In genomic region chr10:62401641-62402111, GRCm38 (mm10) we compare ENCODE assay signal across 12 mouse cellular contexts. TPM values are rescaled to one million over a fixed set of nuclear protein-coding genes. Genes with fewer than 3 reads are reported as not detected.
A peak's percentile ranks its signal among the peaks of the same experiment; 100 is the strongest.
DNase-seq lines count a peak whose midpoint lies in the region; ATAC-seq and TF ChIP-seq lines count a peak whose summit lies in the region.
"Had no signal": no experiment of that assay in that cellular context is flagged by ENCODE, and none has a peak within 500 bp of the region (broad histone marks: within the 10 kb centered on the region; RNA-seq: fewer than 3 reads in every experiment).

No protein-coding gene starts in this region.

- H3ac ChIP-seq in myocyte (ENCODE audit: control insufficient read depth, insufficient read length) = no peak overlapping the region

- TF ChIP-seq CTCF in left cerebral cortex, adult 2 months (IDR thresholded peaks at IDR 0.05) = no peak

- H3K4me2 ChIP-seq in myocyte (ENCODE audit: low read depth) = no peak overlapping the region
- H3K4me2 ChIP-seq: forebrain, embryonic 13.5 days; neural tube, embryonic 13.5 days had no signal

- DNase-seq in left cerebral cortex, postnatal 4 days = peak; percentile 57
- no peak for DNase-seq in left cerebral cortex, adult 2 months (ENCODE audit: extremely low spot score in 1 of 2, low spot score in 2 of 2)
- peak; percentile 52 for DNase-seq in brain, adult 2 months (ENCODE audit: low read depth, low spot score)
- peak; percentile 20 for DNase-seq in gastrocnemius, adult 18-20 months (ENCODE audit: low spot score)
- no peak for DNase-seq in adrenal gland, adult 18-20 months (ENCODE audit: low spot score in 2 of 2)
- DNase-seq in kidney, postnatal 4 days = no peak

- no peak overlapping the region for H3K27ac ChIP-seq in left cerebral cortex, adult 2 months
- H3K27ac ChIP-seq: forebrain, embryonic 13.5 days; neural tube, embryonic 13.5 days had no signal

- intact Hi-C loops in left cerebral cortex, postnatal 4 days (cut with DNase I) = loop anchor here (10.0 kb wide), 1 partner anchor 207 kb away; no protein-coding TSS in a partner anchor
- intact Hi-C loops in left cerebral cortex, adult 2 months (cut with DNase I) = no loop called here

- H3K4me3 ChIP-seq in left cerebral cortex, adult 2 months = no peak overlapping the region
- no peak overlapping the region for H3K4me3 ChIP-seq in myocyte
- H3K4me3 ChIP-seq: forebrain, embryonic 13.5 days; neural tube, embryonic 13.5 days had no signal

- no peaks in the 10 kb centered on the region for H3K79me2 ChIP-seq in myocyte (ENCODE audit: control insufficient read depth, insufficient read depth)

- no peak for TF ChIP-seq POLR2A in myocyte (IDR thresholded peaks at IDR 0.05; ENCODE audit: insufficient read length, low read depth)

- H3K36me3 ChIP-seq in myocyte (ENCODE audit: control insufficient read depth, insufficient read depth) = no peaks in the 10 kb centered on the region
- H3K36me3 ChIP-seq: neural tube, embryonic 13.5 days had no signal

- peaks cover 25% of the 10 kb centered on the region for H3K27me3 ChIP-seq in myocyte (ENCODE audit: control insufficient read depth, insufficient read depth, insufficient read length)
- H3K27me3 ChIP-seq: forebrain, embryonic 13.5 days; neural tube, embryonic 13.5 days had no signal

- ATAC-seq in erythroblast, adult 5-6 weeks (replicated peaks; ENCODE audit: low FRiP score, poor library complexity, severe bottlenecking) = no peak
- ATAC-seq: forebrain, embryonic 13.5 days; inflammation-experienced regulatory T-cells, adult 6 months had no signal

TF ChIP-seq in myocyte, 11 proteins besides CTCF, POLR2A, EP300 and RAD21:
- TF ChIP-seq REST (IDR thresholded peaks at IDR 0.05; ENCODE audit: insufficient read depth, insufficient read length) (peak; percentile 33), POLR2AphosphoS2 (IDR thresholded peaks at IDR 0.05; ENCODE audit: insufficient read length, low read depth) (no peak), SRF (IDR thresholded peaks at IDR 0.05; ENCODE audit: control insufficient read depth, insufficient read length, low read depth) (no peak), TCF3 (IDR thresholded peaks at IDR 0.05; ENCODE audit: insufficient read length, low read depth) (no peak), MAX (IDR thresholded peaks at IDR 0.05; ENCODE audit: low read depth) (no peak), USF1 (IDR thresholded peaks at IDR 0.05; ENCODE audit: low read depth) (no peak), TCF12 (IDR thresholded peaks at IDR 0.05; ENCODE audit: insufficient read depth, poor library complexity, severe bottlenecking) (no peak)

RNA-seq across cellular contexts. Expression of gene Hkdc1, which starts 20.6 kb away (rescaled TPM):
- total RNA-seq in left cerebral cortex, postnatal 4 days (2021) = 1 to 10 TPM in 1 of 2 experiments, under 1 TPM in 1; 0.82 to 1.1 TPM
- 10 to 100 TPM; 10.1 to 11.4 TPM for total RNA-seq in left cerebral cortex, adult 2 months (2021)
- not detected for total RNA-seq in gastrocnemius, adult 18-20 months (2021)
- polyA plus RNA-seq in myocyte (2012; fragmentation: generic; extraction: Trizol) = 0.02 TPM
- total RNA-seq in erythroblast, adult 5-6 weeks (2015; ENCODE audit: low replicate concordance) = 0.58 TPM in 1 of 2 replicates, not detected in the other
- total RNA-seq in erythroblast, adult 5-6 weeks (2017; ENCODE audit: low replicate concordance) = 0.70 TPM in 1 of 2 replicates, not detected in the other
- not detected for total RNA-seq in adrenal gland, adult 18-20 months (2021)
- total RNA-seq: common myeloid progenitor, adult 5-6 weeks had no signal
- polyA plus RNA-seq: inflammation-experienced regulatory T-cells, adult 6 months had no signal

RNA-seq across cellular contexts. Expression of gene Hk1, which starts 22.0 kb away (rescaled TPM):
- total RNA-seq in left cerebral cortex, postnatal 4 days (2021) = 100 to 1,000 TPM; 239 to 253 TPM
- total RNA-seq in left cerebral cortex, adult 2 months (2021) = 100 to 1,000 TPM; 298 to 310 TPM
- 1 to 10 TPM; 4.7 to 7.2 TPM for total RNA-seq in gastrocnemius, adult 18-20 months (2021)
- 103 TPM for polyA plus RNA-seq in myocyte (2012; fragmentation: generic; extraction: Trizol)
- total RNA-seq in erythroblast, adult 5-6 weeks (2015; ENCODE audit: low replicate concordance) = 35.5 and 52.0 TPM in 2 replicates
- 105 and 158 TPM in 2 replicates for total RNA-seq in erythroblast, adult 5-6 weeks (2017; ENCODE audit: low replicate concordance)
- 10 to 100 TPM; 26.2 to 30.2 TPM for total RNA-seq in adrenal gland, adult 18-20 months (2021)

RNA-seq across cellular contexts. Expression of gene 4930507D05Rik, which starts 47.6 kb away (rescaled TPM):
- 1 to 10 TPM; 1.2 TPM for total RNA-seq in left cerebral cortex, postnatal 4 days (2021)
- total RNA-seq in left cerebral cortex, adult 2 months (2021) = 1 to 10 TPM; 1.1 to 1.4 TPM
- not detected for total RNA-seq in gastrocnemius, adult 18-20 months (2021)
- 0.20 TPM for polyA plus RNA-seq in myocyte (2012; fragmentation: generic; extraction: Trizol)
- total RNA-seq in erythroblast, adult 5-6 weeks (2015; ENCODE audit: low replicate concordance) = not detected in 2 replicates
- total RNA-seq in erythroblast, adult 5-6 weeks (2017; ENCODE audit: low replicate concordance) = not detected in 2 replicates
- under 1 TPM; 0.16 to 0.60 TPM for total RNA-seq in adrenal gland, adult 18-20 months (2021)
- polyA plus RNA-seq: inflammation-experienced regulatory T-cells, adult 6 months had no signal

RNA-seq across cellular contexts. Expression of gene Supv3l1, which starts 47.9 kb away (rescaled TPM):
- 10 to 100 TPM; 22.4 to 23.6 TPM for total RNA-seq in left cerebral cortex, postnatal 4 days (2021)
- 10 to 100 TPM; 21.8 to 24.8 TPM for total RNA-seq in left cerebral cortex, adult 2 months (2021)
- total RNA-seq in gastrocnemius, adult 18-20 months (2021) = 10 to 100 TPM; 14.2 to 16.0 TPM
- polyA plus RNA-seq in myocyte (2012; fragmentation: generic; extraction: Trizol) = 30.6 TPM
- total RNA-seq in erythroblast, adult 5-6 weeks (2015; ENCODE audit: low replicate concordance) = 9.4 and 9.8 TPM in 2 replicates
- total RNA-seq in erythroblast, adult 5-6 weeks (2017; ENCODE audit: low replicate concordance) = 7.8 and 15.6 TPM in 2 replicates
- total RNA-seq in adrenal gland, adult 18-20 months (2021) = 10 to 100 TPM; 32.4 to 33.5 TPM

Comparison
In these comparisons a context has a peak if more than half of its experiments do, and no peak if none do; other contexts are left out.
1. DNase-seq: peak in left cerebral cortex, postnatal 4 days (single experiment), brain, adult 2 months (single experiment) and gastrocnemius, adult 18-20 months (single experiment); none in left cerebral cortex, adult 2 months (0 of 2), adrenal gland, adult 18-20 months (0 of 2) and kidney, postnatal 4 days (0 of 2).
2. RNA of gene Hkdc1, which starts 20.6 kb away (total RNA-seq): 10.1 to 11.4 TPM in left cerebral cortex, adult 2 months; 0.82 to 1.1 TPM in left cerebral cortex, postnatal 4 days, 0.58 to 0.70 TPM in erythroblast, adult 5-6 weeks, not detected in adrenal gland, adult 18-20 months and not detected in gastrocnemius, adult 18-20 months; every median in the first group is over 4 times any median in the second.